Mouse (Mus musculus): ENCODE measurements around the gene Rai1. TPM values are rescaled to one million over a fixed set of nuclear protein-coding genes. Genes with fewer than 3 reads are reported as not detected.
A peak's percentile ranks its signal among the peaks of the same experiment; 100 is the strongest.

Gene Rai1
- polyA plus RNA-seq, 1 experiment from 2014 or later = 5.1 TPM

DNA sequence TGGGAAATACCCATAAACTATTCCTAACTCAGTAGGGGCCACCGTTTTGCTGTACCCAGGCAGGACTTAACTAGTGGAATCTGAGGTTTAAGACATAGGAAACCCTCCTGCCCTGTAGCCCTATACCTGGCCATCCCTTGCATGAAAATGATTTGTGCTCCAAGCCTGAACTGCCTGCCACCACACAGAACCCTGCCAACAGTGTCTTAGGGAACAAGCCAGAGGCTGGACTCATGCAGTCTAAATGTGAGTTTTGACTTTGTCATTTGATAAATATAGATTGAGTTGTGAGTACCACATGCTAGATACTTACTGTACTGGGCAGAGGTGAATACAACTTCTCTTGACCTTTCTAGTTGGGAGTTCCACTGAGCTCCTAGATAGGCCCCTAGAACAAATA is 31.7 kb downstream of the Rai1 start:
- Histone ChIP-seq H3K9ac (no peak overlapping the region), H3K36me3 (no peaks in the 10 kb centered on the region), H3K9me3 (replicated peaks) (no peaks in the 10 kb centered on the region), H3K4me1 (replicated peaks) (peaks cover 66% of the 10 kb centered on the region), H3K27me3 (peaks cover 27% of the 10 kb centered on the region), H3K4me3 (replicated peaks) (no peak overlapping the region), H3K27ac (no peak overlapping the region), H3K4me2 (no peak overlapping the region)
- DNase-seq (no peak), ATAC-seq (ENCODE audit: low read depth) (no peak)
- 79% methylated on average over 1 of the region's 1 CpGs for WGBS (ENCODE audit: insufficient replicate concordance)

DNA sequence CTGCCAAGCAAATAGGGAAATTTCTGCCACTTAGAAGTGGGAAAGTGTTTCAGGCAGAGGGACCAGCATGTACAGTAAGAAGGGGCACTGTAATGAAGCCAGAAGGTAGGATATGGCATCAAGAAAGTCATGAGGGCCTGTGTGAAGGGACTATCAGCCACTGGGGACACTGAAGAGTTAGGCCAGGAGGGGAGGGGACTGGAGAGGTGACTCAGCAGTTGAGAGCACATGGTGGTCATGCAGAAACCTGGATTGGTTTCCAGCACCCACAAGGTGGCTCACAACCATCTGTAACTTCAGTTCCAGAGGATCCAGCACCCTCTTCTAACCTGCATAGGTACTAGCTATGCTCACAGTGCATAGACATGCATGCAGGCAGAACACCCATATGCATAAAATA is 32.4 kb downstream of the Rai1 start:
- no peak overlapping the region for H3K4me3 ChIP-seq (replicated peaks)
- H3K36me3 ChIP-seq = no peaks in the 10 kb centered on the region
- H3K4me1 ChIP-seq (replicated peaks) = peaks cover 70% of the 10 kb centered on the region
- no peaks in the 10 kb centered on the region for H3K9me3 ChIP-seq (replicated peaks)
- no peak overlapping the region for H3K27ac ChIP-seq
- H3K27me3 ChIP-seq = peaks cover 27% of the 10 kb centered on the region
- no peak overlapping the region for H3K4me2 ChIP-seq
- DNase-seq = no peak
- ATAC-seq (ENCODE audit: low read depth) = no peak
- no peak overlapping the region for H3K9ac ChIP-seq

DNA sequence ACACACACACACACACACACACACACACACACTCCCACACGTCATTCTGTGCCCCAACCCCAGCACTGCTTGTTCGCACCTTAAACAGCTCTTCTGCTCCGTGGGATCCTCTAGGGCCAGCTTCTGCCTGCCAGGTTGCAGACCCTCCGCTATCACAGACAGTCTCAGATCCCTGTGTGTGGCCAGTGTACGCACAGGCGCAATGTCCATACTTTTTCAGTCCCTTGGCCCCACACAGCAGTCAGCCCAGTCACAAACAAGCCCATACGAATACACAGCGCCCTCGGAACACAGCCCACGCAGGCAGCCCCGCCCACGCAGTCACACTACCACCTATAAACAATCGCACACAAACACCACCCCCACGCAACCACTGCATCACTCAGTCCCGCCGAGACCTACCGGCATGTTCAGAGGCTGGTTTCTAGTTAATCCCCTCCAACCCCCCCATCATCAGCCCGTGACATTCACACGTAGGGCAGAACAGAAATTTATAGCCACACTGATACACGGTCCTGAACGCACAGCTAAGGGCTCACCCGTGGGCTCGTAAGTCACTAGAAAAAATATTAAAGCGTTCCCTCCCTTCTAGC is 34.4 kb downstream of the Rai1 start:
- Histone ChIP-seq H3K4me1 (replicated peaks) (peaks cover 71% of the 10 kb centered on the region), H3K27me3 (peaks cover 27% of the 10 kb centered on the region), H3K9ac (peak overlapping the region; percentile 26; the same call in 1 of the 2 replicates), H3K27ac (no peak overlapping the region), H3K4me3 (replicated peaks) (peak overlapping the region; percentile 64), H3K36me3 (peaks cover 9% of the 10 kb centered on the region), H3K9me3 (replicated peaks) (no peaks in the 10 kb centered on the region), H3K4me2 (peak overlapping the region; percentile 85)
- DNase-seq = no peak
- 9% methylated on average over 24 of the region's 24 CpGs for WGBS (ENCODE audit: insufficient replicate concordance)
- no peak for ATAC-seq (ENCODE audit: low read depth)

DNA sequence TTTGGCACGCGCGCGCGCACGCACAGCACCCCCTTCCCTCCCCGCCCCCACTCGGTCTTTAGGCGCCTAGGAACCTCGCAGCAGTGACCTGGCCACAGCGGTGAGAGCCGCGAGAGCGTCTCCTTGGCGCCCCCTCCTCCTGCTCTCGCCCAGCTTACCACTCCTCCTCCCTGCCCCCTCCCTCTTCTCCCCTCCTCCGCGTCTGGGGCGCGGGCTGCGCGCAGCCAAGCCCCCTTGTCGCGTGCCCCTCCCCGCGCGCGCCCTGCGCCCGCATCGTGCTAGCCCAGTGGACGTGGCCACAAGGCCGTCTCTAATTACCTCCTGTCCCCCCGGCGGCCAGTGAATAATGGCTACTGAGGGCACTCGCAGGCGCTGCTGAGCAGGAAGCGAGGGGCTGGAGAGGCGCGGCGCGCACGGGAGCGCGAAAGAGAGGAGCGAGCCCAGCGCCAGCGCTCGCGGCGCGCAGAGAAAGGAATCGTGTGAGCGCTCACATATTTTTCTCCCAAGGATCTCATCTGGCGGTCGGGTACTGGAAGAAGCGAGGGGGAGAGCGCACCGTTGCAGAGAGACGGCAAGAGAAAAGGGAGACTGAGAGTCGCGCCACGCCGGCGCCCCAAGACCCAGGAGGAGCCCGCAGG is 35.0 kb downstream of the Rai1 start:
- Histone ChIP-seq H3K4me3 (replicated peaks) (peak overlapping the region; percentile 64), H3K27me3 (peaks cover 27% of the 10 kb centered on the region), H3K4me2 (peak overlapping the region; percentile 85), H3K4me1 (replicated peaks) (peaks cover 71% of the 10 kb centered on the region), H3K9ac (peak overlapping the region; percentile 60), H3K9me3 (replicated peaks) (no peaks in the 10 kb centered on the region), H3K27ac (0 out of 2 replicates have a peak overlapping the region, but pooled peaks have one; percentile 3), H3K36me3 (peaks cover 14% of the 10 kb centered on the region)
- WGBS (ENCODE audit: insufficient replicate concordance) = 1% methylated on average over 65 of the region's 66 CpGs
- DNase-seq (no peak), ATAC-seq (ENCODE audit: low read depth) (0 out of 2 replicates have a peak, but pooled peaks have one; percentile 16)

DNA sequence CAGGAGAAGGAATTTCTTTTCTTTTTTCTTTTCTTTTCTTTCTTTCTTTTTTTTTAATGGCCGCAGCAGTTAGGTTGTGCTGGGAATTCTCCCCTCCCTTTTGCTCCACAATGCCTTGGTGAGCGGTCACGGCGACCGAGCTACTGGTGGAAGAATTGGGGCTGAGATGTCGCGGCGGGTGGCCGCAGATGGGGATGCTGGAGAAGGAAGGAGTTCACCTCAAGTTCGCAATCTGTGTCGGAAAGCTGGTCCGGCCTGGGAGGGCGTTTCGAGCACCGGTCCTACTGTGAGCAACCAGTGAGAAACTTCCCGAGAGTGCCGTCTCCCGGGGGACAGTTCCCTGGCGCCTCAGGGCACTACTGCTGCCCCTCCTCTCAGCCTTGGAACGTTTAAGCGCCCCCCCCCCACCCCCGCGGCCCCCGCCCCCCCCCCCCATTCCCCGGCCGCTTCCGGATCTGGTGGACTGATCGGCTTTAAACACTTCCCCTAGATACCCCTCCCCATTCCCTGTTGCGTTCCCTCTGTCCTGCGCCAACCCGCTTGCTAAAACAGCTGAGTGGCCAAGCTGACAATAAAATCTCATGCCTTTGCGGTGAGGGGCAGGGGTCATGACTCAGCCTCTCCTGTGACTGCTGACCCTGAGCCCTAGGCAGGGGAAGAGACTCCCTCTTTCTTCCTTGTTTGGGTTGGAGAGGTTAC is 35.9 kb downstream of the Rai1 start:
- no peak for DNase-seq
- Histone ChIP-seq H3K9me3 (replicated peaks) (no peaks in the 10 kb centered on the region), H3K27me3 (peaks cover 27% of the 10 kb centered on the region), H3K9ac (peak overlapping the region; percentile 60), H3K27ac (no peak overlapping the region), H3K4me1 (replicated peaks) (peaks cover 73% of the 10 kb centered on the region), H3K4me2 (peak overlapping the region; percentile 85), H3K36me3 (peaks cover 22% of the 10 kb centered on the region), H3K4me3 (replicated peaks) (peak overlapping the region; percentile 64)
- ATAC-seq (ENCODE audit: low read depth) = no peak
- WGBS (ENCODE audit: insufficient replicate concordance) = 25% methylated on average over 25 of the region's 32 CpGs

DNA sequence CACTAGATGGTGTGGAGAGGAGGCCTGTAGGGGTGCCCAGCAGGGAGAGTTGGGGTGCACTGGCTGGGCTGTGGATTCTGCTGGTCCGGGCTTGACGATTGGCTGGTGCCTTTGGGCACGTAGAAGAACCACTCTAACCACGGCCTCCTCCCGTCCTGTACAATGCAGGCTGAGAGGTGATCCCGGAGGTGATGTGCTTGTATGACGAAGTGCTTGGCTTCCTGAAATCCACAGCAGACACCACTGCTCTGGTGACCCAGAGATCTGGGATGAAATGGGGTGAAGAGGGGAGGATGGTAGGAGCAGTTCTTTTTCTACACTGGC is 36.4 kb downstream of the Rai1 start:
- no peak overlapping the region for H3K4me3 ChIP-seq (replicated peaks)
- ATAC-seq (ENCODE audit: low read depth) (0 out of 2 replicates have a peak, but pooled peaks have one; percentile 14), DNase-seq (no peak)
- no peaks in the 10 kb centered on the region for H3K9me3 ChIP-seq (replicated peaks)
- H3K27ac ChIP-seq = no peak overlapping the region
- H3K4me1 ChIP-seq (replicated peaks) = peaks cover 76% of the 10 kb centered on the region
- peaks cover 22% of the 10 kb centered on the region for H3K36me3 ChIP-seq
- WGBS (ENCODE audit: insufficient replicate concordance) = 57% methylated on average over 7 of the region's 7 CpGs
- peak overlapping the region; percentile 85 for H3K4me2 ChIP-seq
- H3K27me3 ChIP-seq = peaks cover 27% of the 10 kb centered on the region
- H3K9ac ChIP-seq = no peak overlapping the region

DNA sequence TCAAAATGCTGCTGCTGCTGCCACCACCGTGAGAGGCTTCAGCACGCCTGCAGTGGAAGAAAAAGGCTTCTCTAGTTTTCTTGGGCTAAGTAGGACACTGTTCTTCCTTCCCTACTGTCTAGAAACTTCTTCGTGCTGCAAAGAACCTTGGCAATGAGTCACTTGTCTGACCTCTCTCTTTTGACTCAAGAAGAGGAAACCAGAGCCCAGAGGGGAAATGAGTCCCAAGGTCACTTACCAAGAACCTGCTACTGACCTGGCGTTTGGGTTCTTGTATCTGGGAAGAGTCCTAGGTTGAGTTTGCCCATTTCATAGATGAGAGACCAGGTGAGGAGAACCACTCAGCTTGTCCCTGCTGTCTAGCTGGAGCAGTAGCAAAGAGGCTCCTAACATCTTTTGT is 38.3 kb downstream of the Rai1 start:
- WGBS (ENCODE audit: insufficient replicate concordance) = 65% methylated on average over 4 of the region's 4 CpGs
- Histone ChIP-seq H3K27ac (no peak overlapping the region), H3K4me2 (no peak overlapping the region), H3K4me3 (replicated peaks) (no peak overlapping the region), H3K36me3 (peaks cover 33% of the 10 kb centered on the region), H3K4me1 (replicated peaks) (peaks cover 71% of the 10 kb centered on the region), H3K9ac (no peak overlapping the region), H3K9me3 (replicated peaks) (no peaks in the 10 kb centered on the region), H3K27me3 (peaks cover 27% of the 10 kb centered on the region)
- DNase-seq = no peak
- ATAC-seq (ENCODE audit: low read depth) = no peak

DNA sequence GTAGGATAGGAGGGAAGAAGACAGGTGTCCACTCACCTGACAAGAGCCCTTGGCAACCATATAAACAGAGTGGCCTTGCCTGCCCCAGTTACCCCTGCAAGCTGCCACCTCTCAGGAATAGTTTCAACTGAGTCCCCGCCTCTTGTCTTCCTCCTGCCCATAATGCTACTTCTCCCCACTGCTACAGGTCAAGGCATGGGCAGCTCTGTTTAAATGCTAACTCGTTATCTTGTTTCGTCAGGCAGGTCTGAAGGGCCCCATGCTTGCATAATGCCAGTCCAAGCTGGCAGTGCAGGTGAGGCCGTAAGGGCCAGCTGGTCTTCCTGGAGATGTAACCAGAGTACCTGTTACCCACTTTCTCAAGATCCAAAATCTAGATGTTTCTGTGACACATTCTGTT is 41.4 kb downstream of the Rai1 start:
- Histone ChIP-seq H3K27ac (no peak overlapping the region), H3K27me3 (0 out of 2 replicates have a peak, but pooled peaks cover 1% of the 10 kb centered on the region), H3K9me3 (replicated peaks) (no peaks in the 10 kb centered on the region), H3K4me2 (no peak overlapping the region), H3K4me1 (replicated peaks) (peaks cover 51% of the 10 kb centered on the region), H3K9ac (no peak overlapping the region), H3K4me3 (replicated peaks) (no peak overlapping the region), H3K36me3 (peaks cover 33% of the 10 kb centered on the region)
- no peak for DNase-seq
- WGBS (ENCODE audit: insufficient replicate concordance) = 69% methylated on average over 4 of the region's 4 CpGs
- ATAC-seq (ENCODE audit: low read depth) = no peak

DNA sequence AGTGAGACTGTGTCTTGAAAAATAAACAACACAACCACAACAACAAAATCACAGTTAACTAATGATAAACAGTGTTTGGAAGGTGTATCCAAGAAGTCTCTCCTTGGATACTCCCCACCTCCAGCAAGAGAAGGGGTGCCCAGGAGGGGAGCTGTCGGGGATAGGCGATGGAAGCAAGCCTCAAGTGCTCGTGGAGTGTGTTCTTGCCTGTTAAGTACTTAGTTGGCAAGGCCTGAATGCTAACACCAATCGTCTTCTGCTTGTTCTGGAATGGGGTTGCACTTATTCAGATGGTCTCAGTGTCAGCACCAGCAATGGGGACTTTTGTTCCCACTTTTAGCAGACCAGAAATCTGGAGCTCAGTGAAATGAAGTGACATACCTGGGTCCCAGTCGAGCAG is 43.8 kb downstream of the Rai1 start:
- Histone ChIP-seq H3K27me3 (no peaks in the 10 kb centered on the region), H3K9me3 (replicated peaks) (no peaks in the 10 kb centered on the region), H3K4me3 (replicated peaks) (no peak overlapping the region), H3K27ac (no peak overlapping the region), H3K4me1 (replicated peaks) (peaks cover 45% of the 10 kb centered on the region), H3K36me3 (peaks cover 39% of the 10 kb centered on the region), H3K4me2 (no peak overlapping the region), H3K9ac (no peak overlapping the region)
- ATAC-seq (ENCODE audit: low read depth) (no peak), DNase-seq (no peak)
- WGBS (ENCODE audit: insufficient replicate concordance) = 79% methylated on average over 5 of the region's 5 CpGs

DNA sequence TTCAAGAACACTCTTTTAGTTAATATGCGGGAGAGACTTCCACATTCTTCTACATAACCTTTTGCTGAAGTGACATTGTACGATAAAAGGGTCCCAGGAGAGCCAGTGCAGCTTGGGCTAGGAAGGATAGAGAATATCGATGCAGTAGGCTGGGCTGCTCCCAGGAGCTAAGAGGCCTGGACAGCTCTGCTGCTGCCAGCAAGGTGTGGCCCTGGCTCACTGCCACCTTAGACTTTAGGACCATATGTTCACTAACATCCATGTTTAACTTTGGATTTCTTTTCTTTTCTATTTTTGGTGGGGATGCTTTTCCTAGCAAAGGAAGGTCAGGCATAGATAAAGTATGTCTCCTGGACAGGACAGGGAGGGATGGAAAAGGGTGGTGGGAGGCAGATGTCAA is 44.3 kb downstream of the Rai1 start:
- 75% methylated on average over 3 of the region's 3 CpGs for WGBS (ENCODE audit: insufficient replicate concordance)
- Histone ChIP-seq H3K36me3 (peaks cover 40% of the 10 kb centered on the region), H3K9me3 (replicated peaks) (no peaks in the 10 kb centered on the region)

DNA sequence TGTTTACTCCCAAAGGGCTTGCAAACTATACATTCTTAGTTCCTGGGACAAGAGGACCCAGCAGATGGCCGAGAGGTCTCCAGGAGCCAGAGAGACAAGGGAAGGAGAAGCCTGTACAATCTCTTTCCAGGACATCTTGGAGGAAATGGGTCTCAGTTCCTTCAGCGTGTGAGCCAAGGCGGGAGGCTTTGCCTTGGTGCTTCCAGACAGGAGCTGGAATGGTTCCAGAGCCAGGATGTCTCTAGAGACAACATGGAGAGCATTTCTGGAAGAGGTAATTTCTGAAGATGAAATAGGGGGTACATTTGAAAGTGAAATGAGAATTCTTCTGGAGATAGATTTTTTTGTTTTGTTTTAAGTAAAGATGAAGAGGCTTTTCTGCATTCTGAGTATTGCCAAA is 45.9 kb downstream of the Rai1 start:
- ATAC-seq (ENCODE audit: low read depth) = no peak
- Histone ChIP-seq H3K27ac (no peak overlapping the region), H3K4me1 (replicated peaks) (peaks cover 30% of the 10 kb centered on the region), H3K4me2 (no peak overlapping the region), H3K36me3 (peaks cover 28% of the 10 kb centered on the region), H3K9ac (no peak overlapping the region), H3K27me3 (no peaks in the 10 kb centered on the region), H3K4me3 (replicated peaks) (no peak overlapping the region), H3K9me3 (replicated peaks) (no peaks in the 10 kb centered on the region)
- WGBS (ENCODE audit: insufficient replicate concordance) = 74% methylated on average over 3 of the region's 3 CpGs
- no peak for DNase-seq

More for the DNA sequence above, 44.3 kb downstream of the Rai1 start:
- Histone ChIP-seq H3K4me2 (no peak overlapping the region), H3K27ac (no peak overlapping the region), H3K27me3 (no peaks in the 10 kb centered on the region), H3K4me1 (replicated peaks) (peaks cover 46% of the 10 kb centered on the region), H3K9ac (no peak overlapping the region), H3K4me3 (replicated peaks) (no peak overlapping the region)
- DNase-seq (no peak), ATAC-seq (ENCODE audit: low read depth) (no peak)
